Mouse (Mus musculus) liver, embryonic 12.5 days (tissue): ENCODE measurements around the gene Olfr639. TPM values are rescaled to one million over a fixed set of nuclear protein-coding genes. Genes with fewer than 3 reads are reported as not detected.
"Not testable (repeated sequence)": the region's sequence is repeated elsewhere in the genome, so short reads cannot be mapped to it uniquely, and the experiment has no call there.

Experiments
- ATAC-seq: fragments of 200-750 bp; cut with Nextera tagmentation; 2 replicates; pipeline ENCODE4 v1.8.0; 2017; ENCODE audit warnings: moderate number of reproducible peaks, mild to moderate bottlenecking, moderate library complexity
- H3K27ac ChIP-seq: fragments of 300-500 bp; sonication (generic); 2 replicates; pipeline ENCODE4 v1.5.1; 2016; ENCODE audit warnings: mild to moderate bottlenecking
- H3K27me3 ChIP-seq: fragments of 300-500 bp; sonication (generic); replicated peaks from 2 replicates; pipeline ENCODE4 v1.6.1; 2016; ENCODE audit warnings: mild to moderate bottlenecking, moderate library complexity
- H3K36me3 ChIP-seq: fragments of 300-500 bp; sonication (generic); 2 replicates; pipeline ENCODE4 v1.6.1; 2016; ENCODE audit warnings: mild to moderate bottlenecking, moderate library complexity
- H3K4me1 ChIP-seq: fragments of 300-500 bp; sonication (generic); 2 replicates; pipeline ENCODE4 v1.6.1; 2016
- H3K4me2 ChIP-seq: fragments of 300-500 bp; sonication (generic); 2 replicates; pipeline ENCODE4 v1.6.1; 2016; ENCODE audit warnings: mild to moderate bottlenecking, moderate library complexity
- H3K4me3 ChIP-seq: fragments of 300-500 bp; sonication (generic); 2 replicates; pipeline ENCODE4 v1.5.1; 2016; ENCODE audit warnings: mild to moderate bottlenecking, moderate library complexity
- H3K9ac ChIP-seq: fragments of 300-500 bp; sonication (generic); 2 replicates; pipeline ENCODE4 v1.6.1; 2016; ENCODE audit warnings: mild to moderate bottlenecking, moderate library complexity
- H3K9me3 ChIP-seq: fragments of 300-500 bp; sonication (generic); replicated peaks from 2 replicates; pipeline ENCODE4 v1.6.1; 2016; ENCODE audit warnings: mild to moderate bottlenecking, moderate library complexity
- WGBS: fragments of 180-500 bp; shearing (Covaris S2); methylation state at CpG from one replicate; pipeline ENCODE4 v1.1.7; 2016; ENCODE audit not compliant: insufficient replicate concordance; 5-methylcytosine and 5-hydroxymethylcytosine counted together
- polyA plus RNA-seq: library from polyadenylated mRNA; unstranded; fragments of >200 nt; fragmentation: Nextera tagmentation; extraction: Ambion mirVana; gene quantifications from 2 replicates; pipeline ENCODE4 v1.2.1, GENCODE M21; 2016

Olfr639 gene
- polyA plus RNA-seq, 1 experiment from 2014 or later: not detected

- no peaks in the 10 kb centered on the region for H3K9me3 ChIP-seq
- ATAC-seq: no peak
- H3K27ac ChIP-seq: no peak within 1 kb of the TSS
- no peak within 1 kb of the TSS for H3K4me2 ChIP-seq
- H3K4me3 ChIP-seq: no peak within 1 kb of the TSS
- WGBS: 69% methylated on average over 1 of the region's 1 CpGs
- H3K9ac ChIP-seq: no peak within 1 kb of the TSS
- H3K4me1 ChIP-seq: no peaks in the 10 kb centered on the region
- H3K27me3 ChIP-seq: no peaks in the 10 kb centered on the region
- H3K36me3 ChIP-seq: no peaks in the 10 kb centered on the region
Observed at GRCm38 (mm10) chr7:103970852-103971251, 46.3 kb downstream of the Olfr639 start, which contains the start of gene Olfr635. TSS of gene Olfr635 (plus strand) at chr7:103971152.

- 82% methylated on average over 22 of the region's 22 CpGs for WGBS
- not testable (repeated sequence) for H3K9ac ChIP-seq, ATAC-seq, H3K36me3 ChIP-seq, H3K4me1 ChIP-seq, H3K9me3 ChIP-seq, H3K27me3 ChIP-seq, H3K4me2 ChIP-seq, H3K4me3 ChIP-seq, H3K27ac ChIP-seq
Observed at GRCm38 (mm10) chr7:103966873-103967272, 50.2 kb downstream of the Olfr639 start.

Other genes starting within 250 kb of the Olfr639 start
- not detected in 2 replicates for gene Olfr69, start 245.7 kb downstream of the Olfr639 start, polyA plus RNA-seq
- gene Olfr68, start 237.6 kb downstream of the Olfr639 start, polyA plus RNA-seq: not detected in 2 replicates
- gene Olfr67, start 225.5 kb downstream of the Olfr639 start, polyA plus RNA-seq: not detected in 2 replicates
- 37,996 and 38,837 TPM in 2 replicates for gene Hbb-bt, start 203.3 kb downstream of the Olfr639 start, polyA plus RNA-seq
- 70,723 and 73,152 TPM in 2 replicates for gene Hbb-bs, start 189.2 kb downstream of the Olfr639 start, polyA plus RNA-seq
- 0.72 and 1.2 TPM in 2 replicates for gene Hbb-bh2, start 176.8 kb downstream of the Olfr639 start, polyA plus RNA-seq
- 1,392 and 1,481 TPM in 2 replicates for gene Hbb-bh1, start 174.1 kb downstream of the Olfr639 start, polyA plus RNA-seq
- gene Hbb-y, start 164.1 kb downstream of the Olfr639 start, polyA plus RNA-seq: 9,927 and 10,875 TPM in 2 replicates
- gene Olfr66, start 131.1 kb downstream of the Olfr639 start, polyA plus RNA-seq: not detected in 2 replicates
- not detected in 2 replicates for gene Olfr64, start 122.8 kb downstream of the Olfr639 start, polyA plus RNA-seq
- gene Olfr65, start 113.8 kb downstream of the Olfr639 start, polyA plus RNA-seq: not detected in 2 replicates
- 0.30 TPM in 1 of 2 replicates, not detected in the other for gene Olfr631, start 88.5 kb downstream of the Olfr639 start, polyA plus RNA-seq
- 0.17 and 0.35 TPM in 2 replicates for gene Olfr632, start 83.0 kb downstream of the Olfr639 start, polyA plus RNA-seq
- gene Olfr633, start 72.9 kb downstream of the Olfr639 start, polyA plus RNA-seq: 0.08 TPM in 1 of 2 replicates, not detected in the other
- gene Olfr635, start 46.2 kb downstream of the Olfr639 start, polyA plus RNA-seq: not detected in 2 replicates
- gene Olfr638, start 18.6 kb downstream of the Olfr639 start, polyA plus RNA-seq: not detected in 2 replicates
- not detected in 2 replicates for gene Olfr640, start 8.3 kb upstream of the Olfr639 start, polyA plus RNA-seq
- not detected in 2 replicates for gene Olfr641, start 18.1 kb upstream of the Olfr639 start, polyA plus RNA-seq
- gene Olfr642, start 35.4 kb upstream of the Olfr639 start, polyA plus RNA-seq: not detected in 2 replicates
- not detected in 2 replicates for gene 4930516K23Rik, start 44.1 kb upstream of the Olfr639 start, polyA plus RNA-seq
- not detected in 2 replicates for gene Olfr644, start 54.6 kb upstream of the Olfr639 start, polyA plus RNA-seq
- gene Olfr645, start 68.2 kb upstream of the Olfr639 start, polyA plus RNA-seq: not detected in 2 replicates
- gene Olfr646, start 87.6 kb upstream of the Olfr639 start, polyA plus RNA-seq: not detected in 2 replicates
- gene Ubqln5, start 112.5 kb upstream of the Olfr639 start, polyA plus RNA-seq: not detected in 2 replicates
- not detected in 2 replicates for gene Olfr643, start 120.1 kb upstream of the Olfr639 start, polyA plus RNA-seq
- gene Ubqln3, start 126.0 kb upstream of the Olfr639 start, polyA plus RNA-seq: not detected in 2 replicates
- not detected in 2 replicates for gene Ubqlnl, start 133.3 kb upstream of the Olfr639 start, polyA plus RNA-seq
- not detected in 2 replicates for gene Olfm5, start 147.5 kb upstream of the Olfr639 start, polyA plus RNA-seq
- 0.05 and 0.11 TPM in 2 replicates for gene Olfr648, start 166.1 kb upstream of the Olfr639 start, polyA plus RNA-seq
- not detected in 2 replicates for gene Olfr649, start 178.7 kb upstream of the Olfr639 start, polyA plus RNA-seq
- 1.6 and 1.7 TPM in 2 replicates for gene Trim6, start 201.5 kb upstream of the Olfr639 start, polyA plus RNA-seq
- gene Trim34a, start 227.2 kb upstream of the Olfr639 start, polyA plus RNA-seq: 1.2 and 1.7 TPM in 2 replicates